Mouse (Mus musculus) forebrain, embryonic 13.5 days (tissue): ENCODE measurements around the gene Rasd1. TPM values are rescaled to one million over a fixed set of nuclear protein-coding genes. Genes with fewer than 3 reads are reported as not detected.

Source experiments
- ATAC-seq: fragments of 200-750 bp; cut with Nextera tagmentation; 2 replicates; pipeline ENCODE4 v1.8.0; 2017
- H3K27ac ChIP-seq: fragments of 300-500 bp; sonication (generic); 2 replicates; pipeline ENCODE4 v1.5.1; 2015; ENCODE audit warnings: inconsistent platforms, mild to moderate bottlenecking, moderate library complexity
- H3K27me3 ChIP-seq: fragments of 300-500 bp; sonication (generic); 2 replicates; pipeline ENCODE4 v1.6.1; 2015; ENCODE audit warnings: mild to moderate bottlenecking, inconsistent platforms
- H3K36me3 ChIP-seq: fragments of 300-500 bp; sonication (generic); 2 replicates; pipeline ENCODE4 v1.6.1; 2015; ENCODE audit warnings: mild to moderate bottlenecking, inconsistent platforms; ENCODE audit not compliant: poor library complexity, severe bottlenecking
- H3K4me1 ChIP-seq: fragments of 300-500 bp; sonication (generic); 2 replicates; pipeline ENCODE4 v1.6.1; 2015; ENCODE audit warnings: inconsistent platforms
- H3K4me2 ChIP-seq: fragments of 300-500 bp; sonication (generic); 2 replicates; pipeline ENCODE4 v1.6.1; 2015; ENCODE audit warnings: inconsistent platforms, mild to moderate bottlenecking, moderate library complexity
- H3K4me3 ChIP-seq: fragments of 300-500 bp; sonication (generic); 2 replicates; pipeline ENCODE4 v1.5.1; 2015; ENCODE audit warnings: mild to moderate bottlenecking, inconsistent platforms
- H3K9ac ChIP-seq: fragments of 300-500 bp; sonication (generic); 2 replicates; pipeline ENCODE4 v1.6.1; 2015; ENCODE audit warnings: mild to moderate bottlenecking, inconsistent platforms
- H3K9me3 ChIP-seq: fragments of 300-500 bp; sonication (generic); replicated peaks from 2 replicates; pipeline ENCODE4 v1.6.1; 2016; ENCODE audit warnings: inconsistent platforms
- WGBS: fragments of 180-500 bp; shearing (Covaris S2); methylation state at CpG from one replicate; pipeline ENCODE4 v1.1.7; 2015; 5-methylcytosine and 5-hydroxymethylcytosine counted together
- polyA plus RNA-seq: library from polyadenylated mRNA; unstranded; fragments of >200 nt; fragmentation: Nextera tagmentation; extraction: Ambion mirVana; gene quantifications from 2 replicates; pipeline ENCODE4 v1.2.1, GENCODE M21; 2015

Rasd1 gene
- polyA plus RNA-seq, result 0.53 and 0.63 TPM in 2 replicates

DNA sequence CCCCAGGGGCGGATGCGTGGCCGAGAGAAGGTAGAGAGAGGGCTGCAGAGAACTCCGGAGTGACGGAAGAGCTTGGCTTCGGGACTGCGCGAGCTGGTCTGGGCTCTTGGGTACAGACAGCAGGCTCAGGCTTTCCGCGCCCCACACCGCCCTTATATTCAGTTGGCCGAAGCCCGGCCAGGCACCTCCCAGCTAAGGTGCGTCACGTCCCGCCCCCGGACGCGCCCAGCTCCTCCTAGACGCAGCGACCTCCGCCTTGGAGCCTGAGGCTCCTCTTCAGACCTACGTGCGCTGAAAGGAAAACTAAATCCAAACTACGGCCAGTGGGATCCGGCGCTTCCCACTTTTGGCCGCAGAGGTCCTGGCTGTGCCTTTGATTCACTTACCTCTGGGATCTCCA is at the start of gene Rasd1:
TSS of gene Rasd1 (minus strand) at position 127 of the 400 bp plus-strand sequence.
- ATAC-seq, result peak; percentile 57; the same call in 1 of the 2 replicates
- H3K36me3 ChIP-seq, result peaks cover 24% of the 10 kb centered on the region
- H3K9ac ChIP-seq, result peak within 1 kb of the TSS; percentile 64
- H3K9me3 ChIP-seq, result no peaks in the 10 kb centered on the region
- no peak within 1 kb of the TSS; the same call in 1 of the 2 replicates for H3K27ac ChIP-seq
- under 1% methylated on average over 28 of the region's 28 CpGs for WGBS
- H3K4me3 ChIP-seq, result peak within 1 kb of the TSS; percentile 45
- peaks cover 25% of the 10 kb centered on the region for H3K4me1 ChIP-seq
- H3K27me3 ChIP-seq, result peaks cover 35% of the 10 kb centered on the region
- peak within 1 kb of the TSS; percentile 95 for H3K4me2 ChIP-seq

DNA sequence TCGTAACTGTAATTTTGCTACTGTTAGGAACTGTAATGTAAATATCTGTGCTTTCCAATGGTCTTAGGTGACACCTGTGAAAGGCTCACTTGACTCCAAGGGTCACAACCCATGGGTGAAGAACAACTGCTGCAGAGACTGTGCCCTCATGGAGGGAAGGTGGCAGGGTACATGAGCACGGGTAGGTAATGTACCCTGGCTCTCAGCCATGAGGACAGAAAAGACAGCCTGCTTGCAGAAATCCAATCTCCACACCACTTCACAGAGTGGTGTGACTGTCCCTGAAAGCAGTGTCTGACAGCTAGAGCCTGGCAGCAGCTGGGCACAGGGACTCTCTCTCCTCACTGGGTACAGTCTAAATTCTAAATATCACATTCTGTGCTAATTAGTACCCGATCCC is 46.8 kb upstream of the Rasd1 start:
- no peak for ATAC-seq
- Histone ChIP-seq H3K27ac (no peak overlapping the region), H3K4me3 (no peak overlapping the region), H3K36me3 (no peaks in the 10 kb centered on the region), H3K27me3 (no peaks in the 10 kb centered on the region), H3K4me2 (no peak overlapping the region), H3K9ac (no peak overlapping the region), H3K4me1 (peaks cover 25% of the 10 kb centered on the region), H3K9me3 (no peaks in the 10 kb centered on the region)
- 74% methylated on average over 3 of the region's 3 CpGs for WGBS

DNA sequence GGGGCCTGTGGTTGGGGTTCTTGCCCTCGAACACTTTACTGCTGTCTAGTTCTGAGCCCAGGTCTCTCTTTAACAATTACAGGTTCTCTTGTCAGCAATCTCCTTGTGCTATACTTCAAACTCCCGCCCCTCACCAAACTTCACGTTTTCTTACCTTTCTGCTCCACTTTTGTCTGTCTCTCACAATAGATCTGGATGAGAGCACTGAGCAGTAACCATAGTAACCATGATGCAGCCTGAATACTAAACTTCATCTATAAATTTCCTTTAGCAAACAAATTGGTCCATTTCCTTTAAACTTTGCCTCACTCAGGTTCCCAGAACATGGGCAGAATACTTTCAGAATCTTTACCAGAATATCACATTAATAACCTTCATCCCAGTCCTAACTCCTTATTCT is 44.7 kb upstream of the Rasd1 start:
- H3K27me3 ChIP-seq, result no peaks in the 10 kb centered on the region
- no peak overlapping the region for H3K4me3 ChIP-seq
- H3K4me1 ChIP-seq, result peaks cover 25% of the 10 kb centered on the region
- H3K36me3 ChIP-seq, result no peaks in the 10 kb centered on the region
- no peak overlapping the region for H3K9ac ChIP-seq
- WGBS, result 35% methylated on average over 3 of the region's 3 CpGs
- ATAC-seq, result no peak
- no peaks in the 10 kb centered on the region for H3K9me3 ChIP-seq
- H3K27ac ChIP-seq, result no peak overlapping the region
- H3K4me2 ChIP-seq, result no peak overlapping the region

DNA sequence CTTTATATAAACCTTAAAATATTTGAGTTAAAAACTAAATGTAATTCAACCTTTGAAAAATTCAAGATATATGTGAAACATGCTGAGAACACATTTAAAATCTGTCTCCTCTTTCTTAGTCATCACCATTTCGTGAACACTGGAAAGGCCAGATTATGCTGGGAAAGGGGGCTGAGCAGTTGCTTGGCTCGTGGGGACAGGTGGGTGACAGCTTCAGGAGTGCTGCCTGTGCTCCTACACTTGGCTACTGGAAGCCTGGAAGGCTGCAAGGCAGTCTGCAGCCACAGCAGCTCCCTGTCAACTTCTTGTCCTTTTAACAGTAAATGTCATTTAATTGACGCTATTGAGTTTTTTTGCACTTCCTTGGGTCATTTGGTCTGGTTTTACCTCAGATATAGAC is 41.1 kb upstream of the Rasd1 start:
- ATAC-seq, result no peak
- Histone ChIP-seq H3K9ac (no peak overlapping the region), H3K36me3 (no peaks in the 10 kb centered on the region), H3K4me2 (no peak overlapping the region), H3K4me1 (peaks cover 19% of the 10 kb centered on the region), H3K27ac (no peak overlapping the region), H3K4me3 (no peak overlapping the region), H3K9me3 (no peaks in the 10 kb centered on the region), H3K27me3 (no peaks in the 10 kb centered on the region)
- 76% methylated on average over 3 of the region's 3 CpGs for WGBS

DNA sequence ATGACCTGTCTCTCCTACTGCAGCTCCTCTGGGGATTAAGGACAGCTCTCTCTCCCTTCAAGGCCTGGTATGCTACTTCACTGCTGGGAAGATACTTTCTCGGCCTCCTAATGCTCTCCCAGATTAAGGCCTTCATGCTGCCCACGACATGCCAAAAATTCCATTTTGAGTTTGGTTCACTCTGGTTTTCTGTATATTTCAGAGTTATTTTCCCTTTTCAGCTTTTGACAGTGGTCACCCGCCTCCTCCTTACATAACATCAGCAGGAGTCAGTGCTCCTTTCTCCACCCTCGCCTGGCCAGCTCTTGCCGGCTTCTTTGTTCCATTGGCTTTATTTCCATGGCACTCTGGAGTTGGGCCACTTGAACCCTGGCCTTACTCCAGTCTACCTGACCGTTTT is 40.0 kb upstream of the Rasd1 start:
- H3K4me2 ChIP-seq, result no peak overlapping the region
- no peak overlapping the region for H3K4me3 ChIP-seq
- no peak for ATAC-seq
- H3K4me1 ChIP-seq, result peaks cover 8% of the 10 kb centered on the region
- H3K36me3 ChIP-seq, result no peaks in the 10 kb centered on the region
- H3K27me3 ChIP-seq, result no peaks in the 10 kb centered on the region
- 52% methylated on average over 6 of the region's 6 CpGs for WGBS
- H3K9me3 ChIP-seq, result no peaks in the 10 kb centered on the region
- H3K9ac ChIP-seq, result no peak overlapping the region
- H3K27ac ChIP-seq, result no peak overlapping the region

DNA sequence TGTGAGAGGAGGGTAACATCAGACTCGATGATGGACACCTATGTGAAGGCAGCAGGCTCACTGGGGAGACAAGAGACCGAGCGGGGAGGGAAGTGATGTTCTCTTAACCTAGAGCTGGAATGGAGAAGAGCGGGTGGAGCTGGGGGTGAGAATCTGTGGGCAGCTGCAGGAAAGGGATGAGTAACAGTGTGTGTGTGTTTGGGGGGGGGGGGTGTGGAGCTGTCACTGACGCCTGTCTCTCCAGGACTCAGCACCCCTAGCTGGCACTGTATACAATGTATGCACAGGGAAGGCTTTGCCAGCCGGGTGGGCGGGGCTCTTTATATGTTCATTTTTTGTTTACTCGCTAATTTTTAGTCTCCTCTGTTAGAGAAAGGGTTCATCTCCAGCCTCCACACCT is 39.1 kb upstream of the Rasd1 start:
- no peaks in the 10 kb centered on the region for H3K36me3 ChIP-seq
- 81% methylated on average over 8 of the region's 8 CpGs for WGBS
- no peak for ATAC-seq

DNA sequence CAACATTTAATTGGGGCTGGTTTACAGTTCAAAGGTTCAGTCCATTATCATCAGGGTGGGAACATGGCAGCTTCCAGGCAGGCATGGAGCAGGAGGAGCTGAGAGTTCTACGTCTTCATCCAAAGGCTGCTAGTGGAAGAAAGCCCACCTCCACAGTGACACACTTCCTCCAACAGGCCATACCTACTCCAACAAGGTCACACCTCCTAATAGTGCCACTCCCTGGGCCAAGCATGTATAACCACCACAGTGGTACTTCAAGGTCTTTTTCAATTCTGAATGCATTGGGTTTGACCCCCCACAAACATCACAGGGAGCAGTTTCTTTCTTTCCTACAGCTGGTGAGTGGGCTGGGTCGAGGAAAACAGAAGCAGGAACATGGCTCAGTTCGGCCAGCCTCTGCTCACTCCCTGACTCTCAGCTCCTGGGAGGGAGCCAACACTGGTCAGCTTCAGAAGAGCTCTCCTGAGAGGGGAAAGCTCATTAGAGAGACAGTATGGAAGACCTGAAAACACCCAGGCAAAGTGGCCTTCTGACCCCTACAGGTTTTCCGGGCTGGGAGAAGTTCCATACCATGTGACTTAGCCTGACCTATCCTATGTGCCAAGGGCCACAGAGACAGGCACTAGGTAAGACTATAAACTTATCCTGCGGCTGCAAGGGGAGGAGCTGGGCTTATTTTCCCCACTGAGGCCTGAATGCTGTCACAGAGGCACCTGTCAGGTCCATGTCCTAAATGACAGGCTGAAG is 36.7 kb upstream of the Rasd1 start:
- Histone ChIP-seq H3K4me3 (no peak overlapping the region), H3K4me1 (no peaks in the 10 kb centered on the region), H3K9ac (no peak overlapping the region), H3K27me3 (no peaks in the 10 kb centered on the region), H3K36me3 (no peaks in the 10 kb centered on the region), H3K9me3 (no peaks in the 10 kb centered on the region), H3K27ac (no peak overlapping the region), H3K4me2 (no peak overlapping the region)
- ATAC-seq, result no peak
- 89% methylated on average over 5 of the region's 5 CpGs for WGBS

More for the DNA sequence above, 39.1 kb upstream of the Rasd1 start:
- Histone ChIP-seq H3K27ac (no peak overlapping the region), H3K27me3 (no peaks in the 10 kb centered on the region), H3K9ac (no peak overlapping the region), H3K4me2 (no peak overlapping the region), H3K4me1 (no peaks in the 10 kb centered on the region), H3K9me3 (no peaks in the 10 kb centered on the region), H3K4me3 (no peak overlapping the region)

DNA sequence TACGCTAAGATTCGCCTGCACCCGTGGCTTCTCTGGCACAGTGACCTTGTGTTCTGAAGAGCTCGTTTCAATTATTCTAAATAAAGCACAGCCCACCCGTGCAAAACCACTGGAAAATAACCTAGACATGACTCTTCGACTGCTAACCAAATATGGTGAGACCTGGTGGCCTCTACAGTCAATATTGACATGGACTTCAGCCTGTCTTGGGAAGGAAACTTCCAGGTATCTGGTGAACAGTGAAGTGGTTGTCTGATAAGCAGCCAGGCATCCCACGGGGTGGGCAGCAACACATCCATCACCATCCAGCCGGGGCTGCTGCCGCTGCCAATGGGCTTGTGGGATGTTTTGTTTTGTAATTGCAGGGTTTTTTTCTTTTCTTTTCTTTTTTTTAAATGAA is 29.6 kb upstream of the Rasd1 start:
- H3K4me3 ChIP-seq, result no peak overlapping the region
- no peak overlapping the region for H3K4me2 ChIP-seq
- no peaks in the 10 kb centered on the region for H3K27me3 ChIP-seq
- H3K9me3 ChIP-seq, result no peaks in the 10 kb centered on the region
- WGBS, result 87% methylated on average over 9 of the region's 9 CpGs
- no peak overlapping the region for H3K27ac ChIP-seq
- H3K9ac ChIP-seq, result no peak overlapping the region
- H3K36me3 ChIP-seq, result no peaks in the 10 kb centered on the region
- no peaks in the 10 kb centered on the region for H3K4me1 ChIP-seq
- no peak for ATAC-seq

DNA sequence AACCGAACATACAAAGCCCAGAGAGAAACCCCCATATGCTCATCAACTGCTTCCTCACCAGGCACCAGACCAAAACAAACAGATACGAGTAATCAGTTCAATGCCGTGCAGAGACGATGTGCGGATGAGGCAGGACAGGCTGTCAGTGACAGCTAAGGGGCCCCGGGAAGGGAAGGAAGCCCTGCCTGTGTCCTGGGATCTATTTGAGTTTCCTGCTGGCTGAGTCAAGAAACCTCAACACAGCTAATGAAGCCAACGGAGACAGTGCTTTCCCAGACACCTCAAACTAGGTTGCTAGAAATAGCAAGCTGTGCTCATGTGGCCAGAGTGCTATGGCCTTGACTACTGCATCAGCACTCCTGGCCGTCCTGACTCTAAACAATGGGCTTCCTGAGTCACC is 26.6 kb upstream of the Rasd1 start:
- no peak overlapping the region for H3K4me2 ChIP-seq
- no peaks in the 10 kb centered on the region for H3K27me3 ChIP-seq
- H3K9me3 ChIP-seq, result no peaks in the 10 kb centered on the region
- H3K27ac ChIP-seq, result no peak overlapping the region
- 82% methylated on average over 8 of the region's 8 CpGs for WGBS
- H3K9ac ChIP-seq, result no peak overlapping the region
- H3K36me3 ChIP-seq, result no peaks in the 10 kb centered on the region
- no peak overlapping the region for H3K4me3 ChIP-seq
- no peaks in the 10 kb centered on the region for H3K4me1 ChIP-seq
- ATAC-seq, result no peak

DNA sequence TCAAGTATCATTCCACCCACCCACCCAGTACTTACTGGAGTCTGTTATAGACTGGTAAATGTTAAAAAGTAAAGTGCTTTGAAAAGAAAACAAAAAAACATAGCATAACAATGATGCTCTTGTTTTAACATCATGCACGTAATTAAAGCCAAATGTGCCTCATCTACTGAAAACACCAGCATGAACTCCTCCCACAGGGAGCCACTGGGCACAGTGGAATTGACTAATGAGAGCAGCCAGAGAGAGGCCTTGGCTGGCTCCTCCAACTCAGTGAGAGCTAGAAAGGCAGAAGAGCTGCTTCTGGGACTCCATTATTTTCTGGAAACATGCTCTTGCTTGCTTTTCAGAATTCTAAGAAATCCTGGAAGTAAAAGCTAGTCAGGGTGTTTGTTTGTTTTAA is 24.7 kb upstream of the Rasd1 start:
- no peaks in the 10 kb centered on the region for H3K4me1 ChIP-seq
- H3K9me3 ChIP-seq, result no peaks in the 10 kb centered on the region
- H3K9ac ChIP-seq, result no peak overlapping the region
- no peak overlapping the region for H3K27ac ChIP-seq
- H3K4me3 ChIP-seq, result no peak overlapping the region
- 83% methylated on average over 1 of the region's 1 CpGs for WGBS
- H3K4me2 ChIP-seq, result no peak overlapping the region
- no peaks in the 10 kb centered on the region for H3K36me3 ChIP-seq
- no peak for ATAC-seq
- H3K27me3 ChIP-seq, result no peaks in the 10 kb centered on the region

DNA sequence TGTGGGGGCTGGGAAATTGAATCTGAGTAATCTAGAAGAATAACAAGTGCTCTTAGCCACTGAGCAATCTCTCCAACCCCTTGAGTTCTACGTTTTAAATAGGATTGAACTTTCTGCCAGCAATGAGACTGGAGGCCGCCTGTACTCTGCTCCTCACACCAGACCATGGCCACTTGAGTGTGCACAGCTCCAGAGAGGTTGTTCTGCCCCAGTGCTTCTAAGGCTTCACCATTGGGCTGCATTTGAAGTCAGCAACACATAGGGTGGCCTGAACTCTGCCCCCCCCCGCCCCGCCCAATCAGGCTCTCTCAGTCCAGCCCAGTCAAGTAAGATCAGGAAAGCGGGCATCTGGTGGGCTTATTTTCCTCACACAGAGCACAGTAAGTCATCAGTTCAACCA is 13.1 kb upstream of the Rasd1 start:
- ATAC-seq, result no peak
- 82% methylated on average over 5 of the region's 5 CpGs for WGBS
- no peaks in the 10 kb centered on the region for H3K9me3 ChIP-seq
- no peaks in the 10 kb centered on the region for H3K36me3 ChIP-seq
- H3K4me3 ChIP-seq, result no peak overlapping the region
- H3K4me2 ChIP-seq, result no peak overlapping the region
- no peaks in the 10 kb centered on the region for H3K27me3 ChIP-seq
- H3K27ac ChIP-seq, result no peak overlapping the region
- peaks cover 6% of the 10 kb centered on the region for H3K4me1 ChIP-seq
- H3K9ac ChIP-seq, result no peak overlapping the region

DNA sequence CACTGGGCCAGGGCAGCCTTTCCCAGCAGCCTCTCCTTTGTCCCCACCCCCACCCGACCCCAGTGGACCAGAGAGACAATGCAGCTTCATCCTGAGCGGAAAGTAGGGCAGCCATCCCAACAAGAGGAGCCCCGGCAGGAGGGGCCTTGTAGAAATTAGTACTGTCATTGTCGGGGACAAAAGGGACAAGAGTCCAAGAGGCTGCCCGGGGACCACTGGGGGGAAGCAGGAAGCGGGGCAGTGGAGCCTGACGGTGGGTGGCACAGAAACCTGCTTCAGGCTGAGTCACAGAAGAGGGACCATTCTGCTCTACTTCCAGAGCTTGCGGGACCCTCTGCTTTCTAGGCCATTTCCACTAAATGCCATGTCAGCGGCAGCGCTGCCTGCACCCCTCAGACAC is 10.5 kb upstream of the Rasd1 start:
- Histone ChIP-seq H3K27me3 (no peaks in the 10 kb centered on the region), H3K4me2 (no peak overlapping the region), H3K4me1 (peaks cover 6% of the 10 kb centered on the region), H3K27ac (no peak overlapping the region), H3K4me3 (no peak overlapping the region), H3K9ac (no peak overlapping the region), H3K36me3 (no peaks in the 10 kb centered on the region), H3K9me3 (no peaks in the 10 kb centered on the region)
- 25% methylated on average over 10 of the region's 10 CpGs for WGBS
- ATAC-seq, result no peak

DNA sequence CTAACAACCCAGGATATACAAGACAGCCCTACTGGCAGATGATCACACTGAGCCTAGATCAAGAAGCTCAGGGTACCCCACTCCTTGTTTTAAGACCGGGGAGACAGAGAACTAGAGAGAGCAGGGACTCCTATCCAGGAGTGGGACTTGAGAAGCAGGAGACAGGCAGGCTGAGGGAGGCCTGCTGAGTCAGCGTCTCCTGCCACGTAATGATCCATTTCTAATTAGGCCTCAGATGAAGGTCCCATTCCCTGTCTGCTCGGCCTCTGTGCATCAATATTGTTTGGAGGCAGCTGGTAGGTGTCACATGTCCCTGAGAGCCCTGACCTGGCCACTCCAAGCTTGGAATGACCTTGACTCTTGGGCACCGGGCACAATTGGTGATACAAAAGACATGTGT is 8.6 kb upstream of the Rasd1 start:
- H3K36me3 ChIP-seq, result no peaks in the 10 kb centered on the region
- no peak overlapping the region for H3K27ac ChIP-seq
- peaks cover 6% of the 10 kb centered on the region for H3K4me1 ChIP-seq
- no peak overlapping the region for H3K4me3 ChIP-seq
- no peaks in the 10 kb centered on the region for H3K27me3 ChIP-seq
- H3K4me2 ChIP-seq, result no peak overlapping the region
- ATAC-seq, result no peak
- no peaks in the 10 kb centered on the region for H3K9me3 ChIP-seq
- WGBS, result 82% methylated on average over 5 of the region's 5 CpGs
- no peak overlapping the region for H3K9ac ChIP-seq
